Mouse (Mus musculus): Measurements from ENCODE around the gene Whrn. TPM values are rescaled to one million over a fixed set of nuclear protein-coding genes. Genes with fewer than 3 reads are reported as not detected.

Whrn gene
- 14.7 and 14.8 TPM in 2 replicates for polyA plus RNA-seq (2016; fragmentation: Nextera tagmentation; extraction: Ambion mirVana)

- peaks cover 32% of the 10 kb centered on the region for H3K4me1 ChIP-seq (replicated peaks)
- H3K4me3 ChIP-seq (replicated peaks), result peak within 1 kb of the TSS; percentile 76
- H3K27ac ChIP-seq, result peak within 1 kb of the TSS; percentile 82
- under 1% methylated on average over 33 of the region's 34 CpGs for WGBS
- peaks cover 23% of the 10 kb centered on the region for H3K27me3 ChIP-seq
- peak within 1 kb of the TSS; percentile 75 for H3K9ac ChIP-seq (replicated peaks)
- no peaks in the 10 kb centered on the region for H3K9me3 ChIP-seq
- peak within 1 kb of the TSS; percentile 96 for H3K4me2 ChIP-seq
- no peaks in the 10 kb centered on the region for H3K36me3 ChIP-seq
- ATAC-seq (ENCODE audit: insufficient number of reproducible peaks, insufficient read depth, low FRiP score, low TSS enrichment, low read depth), result peak; percentile 71
These were observed at the start of gene Whrn for GRCm38 (mm10) chr4:63495915-63496278. Gene Whrn, minus strand, starts transcription at chr4:63495991.

DNA sequence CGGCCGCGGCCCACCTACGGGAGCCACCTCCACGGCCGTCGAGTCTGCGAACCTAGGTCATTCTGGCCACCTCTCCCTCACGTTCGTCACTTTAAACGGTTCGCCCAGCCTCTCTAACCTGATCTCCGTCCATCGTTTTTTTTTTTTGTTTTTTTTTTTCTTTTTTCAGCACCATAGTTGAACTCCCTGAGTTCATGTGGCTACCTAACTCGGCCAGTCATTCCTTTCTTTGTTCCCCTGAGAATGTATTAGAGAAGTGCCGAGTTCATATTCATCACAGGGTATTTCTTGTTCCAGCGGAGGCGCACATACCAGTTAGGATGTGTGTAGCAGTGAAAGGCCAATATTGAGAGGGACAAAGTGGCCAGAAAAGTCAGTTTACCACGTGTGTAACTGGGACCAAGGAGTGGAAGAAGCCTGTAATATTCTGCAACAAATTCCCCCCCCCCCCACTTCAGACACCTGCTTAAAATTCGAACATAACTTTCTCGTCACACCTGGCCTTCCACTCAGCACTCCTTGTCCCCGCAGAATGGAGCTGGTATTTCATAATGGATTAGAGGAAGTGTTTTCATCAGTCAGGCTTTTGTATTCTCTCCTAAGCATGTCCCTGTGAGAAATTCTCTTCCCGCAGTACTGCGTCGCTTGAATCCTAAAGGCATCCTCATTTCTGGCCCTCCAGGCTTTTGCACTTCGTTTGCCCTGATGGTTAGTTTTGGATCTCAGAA is 49.6 kb upstream of the Whrn start:
- 22% methylated on average over 26 of the region's 26 CpGs for WGBS

DNA sequence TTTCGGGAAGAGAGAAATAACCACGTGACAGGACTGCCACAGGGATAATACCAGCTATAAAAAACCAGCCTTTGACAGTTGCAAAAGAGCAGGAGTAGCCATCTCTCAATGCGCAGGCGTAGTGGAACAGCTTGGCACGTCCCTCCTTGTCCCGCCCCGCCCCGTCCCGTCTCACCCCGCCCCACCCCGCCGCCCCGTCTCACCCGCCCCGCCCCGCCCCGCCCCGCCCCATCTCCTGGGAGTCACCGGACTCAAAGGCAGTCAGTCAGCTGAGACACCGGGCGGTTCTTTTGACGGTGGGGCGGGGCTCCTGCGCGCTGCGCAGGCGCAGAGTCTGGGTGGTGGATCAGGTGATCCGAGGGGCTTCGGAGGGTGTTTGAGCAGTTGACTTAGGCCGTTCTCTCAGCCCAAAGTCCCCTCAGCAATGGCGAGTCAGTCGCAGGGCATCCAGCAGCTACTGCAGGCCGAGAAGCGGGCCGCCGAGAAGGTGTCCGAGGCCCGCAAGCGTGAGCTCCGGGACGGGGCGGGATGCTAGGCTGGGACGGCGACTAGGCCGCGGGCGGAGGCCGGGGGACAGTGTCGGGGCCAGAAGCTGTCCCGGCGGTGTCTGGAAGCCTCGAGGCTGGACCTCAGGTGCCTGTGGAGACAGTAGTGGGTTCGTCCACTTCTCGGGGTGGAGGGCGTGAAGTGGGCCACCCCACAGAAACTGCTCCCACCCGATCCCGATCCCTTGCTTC is 48.9 kb upstream of the Whrn start, which contains the start of gene Atp6v1g1:
Gene Atp6v1g1 (plus strand): TSS at position 279 of the 737 bp plus-strand sequence.
- Histone ChIP-seq H3K27me3 (no peaks in the 10 kb centered on the region), H3K4me3 (replicated peaks) (peak within 1 kb of the TSS; percentile 87), H3K36me3 (peaks cover 22% of the 10 kb centered on the region), H3K4me2 (peak within 1 kb of the TSS; percentile 83), H3K9ac (replicated peaks) (peak within 1 kb of the TSS; percentile 90), H3K9me3 (no peaks in the 10 kb centered on the region), H3K27ac (peak within 1 kb of the TSS; percentile 88), H3K4me1 (replicated peaks) (peaks cover 27% of the 10 kb centered on the region)
- WGBS, result under 1% methylated on average over 57 of the region's 57 CpGs
- ATAC-seq (ENCODE audit: insufficient number of reproducible peaks, insufficient read depth, low FRiP score, low TSS enrichment, low read depth), result peak; percentile 92

More for the DNA sequence above, 49.6 kb upstream of the Whrn start:
- Histone ChIP-seq H3K36me3 (peaks cover 25% of the 10 kb centered on the region), H3K4me2 (peak overlapping the region; percentile 83), H3K9me3 (no peaks in the 10 kb centered on the region), H3K27me3 (no peaks in the 10 kb centered on the region), H3K4me1 (replicated peaks) (peaks cover 27% of the 10 kb centered on the region), H3K27ac (peak overlapping the region; percentile 88), H3K9ac (replicated peaks) (peak overlapping the region; percentile 90), H3K4me3 (replicated peaks) (peak overlapping the region; percentile 87)
- no peak for ATAC-seq (ENCODE audit: insufficient number of reproducible peaks, insufficient read depth, low FRiP score, low TSS enrichment, low read depth)

DNA sequence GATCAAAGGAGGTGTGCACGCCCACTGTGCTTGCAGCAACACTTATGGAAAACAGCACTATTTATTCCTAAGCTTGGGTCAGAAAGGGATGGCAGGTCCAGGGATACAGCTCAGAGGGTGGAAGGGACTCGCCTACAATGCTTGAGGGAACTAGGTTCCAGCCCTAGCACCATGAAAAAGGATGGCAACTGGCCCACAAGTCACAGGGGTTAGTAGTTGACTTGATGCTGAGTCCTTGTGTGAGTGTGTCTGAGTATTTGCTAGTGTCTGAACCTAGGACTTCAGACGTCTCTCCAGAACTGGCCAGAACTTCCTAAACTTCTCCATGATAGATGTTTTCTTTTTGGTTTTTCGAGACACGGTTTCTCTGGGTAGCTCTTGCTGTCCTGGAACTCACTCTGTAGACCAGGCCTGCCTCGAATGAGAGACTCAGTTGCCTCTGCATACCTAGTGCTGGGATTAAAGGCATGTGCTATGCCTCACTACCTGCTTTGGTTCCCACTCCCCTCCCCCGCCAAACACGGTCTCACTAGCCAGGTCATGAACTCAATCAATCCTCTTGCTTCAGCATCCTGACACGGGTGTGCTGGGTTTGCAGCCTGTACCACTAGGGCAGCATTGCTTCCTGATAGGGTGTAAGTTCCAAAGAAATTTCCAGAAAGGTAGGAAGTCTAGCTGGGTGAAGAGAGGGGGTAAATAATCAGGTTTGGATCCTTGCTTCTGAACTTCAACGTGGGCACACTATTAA is 48.1 kb upstream of the Whrn start:
- no peak overlapping the region for H3K9ac ChIP-seq (replicated peaks)
- WGBS, result 49% methylated on average over 10 of the region's 10 CpGs
- H3K27ac ChIP-seq, result peak overlapping the region; percentile 81
- H3K36me3 ChIP-seq, result peaks cover 15% of the 10 kb centered on the region
- peak; percentile 72 for ATAC-seq (ENCODE audit: insufficient number of reproducible peaks, insufficient read depth, low FRiP score, low TSS enrichment, low read depth)
- peaks cover 27% of the 10 kb centered on the region for H3K4me1 ChIP-seq (replicated peaks)
- peak overlapping the region; percentile 87 for H3K4me3 ChIP-seq (replicated peaks)
- H3K27me3 ChIP-seq, result no peaks in the 10 kb centered on the region
- H3K9me3 ChIP-seq, result no peaks in the 10 kb centered on the region
- peak overlapping the region; percentile 83 for H3K4me2 ChIP-seq

DNA sequence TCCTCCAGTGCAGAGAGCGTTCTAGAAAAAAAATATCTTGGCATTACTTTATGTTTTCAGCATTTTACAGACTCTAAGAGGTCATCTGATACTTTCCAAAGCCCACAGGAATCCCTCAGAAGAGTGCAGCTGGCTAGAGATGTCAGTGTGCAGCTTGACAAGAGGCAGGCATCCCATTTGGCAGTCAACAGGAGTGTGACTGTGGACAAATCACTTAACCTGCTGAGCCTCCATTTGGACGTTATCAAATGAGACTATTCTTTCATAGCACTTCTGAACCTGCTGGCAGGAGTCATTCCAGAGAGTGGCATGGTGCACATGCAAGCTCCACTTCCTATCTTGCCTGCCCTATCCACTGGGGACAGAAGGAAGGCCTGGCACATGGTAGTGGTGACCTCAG is 46.4 kb upstream of the Whrn start:
- Histone ChIP-seq H3K9me3 (no peaks in the 10 kb centered on the region), H3K4me2 (no peak overlapping the region), H3K27me3 (no peaks in the 10 kb centered on the region), H3K9ac (replicated peaks) (no peak overlapping the region), H3K27ac (no peak overlapping the region), H3K4me1 (replicated peaks) (peaks cover 24% of the 10 kb centered on the region), H3K36me3 (0 out of 2 replicates have a peak, but pooled peaks cover under 1% of the 10 kb centered on the region), H3K4me3 (replicated peaks) (no peak overlapping the region)
- ATAC-seq (ENCODE audit: insufficient number of reproducible peaks, insufficient read depth, low FRiP score, low TSS enrichment, low read depth), result no peak
- 52% methylated on average over 2 of the region's 2 CpGs for WGBS

DNA sequence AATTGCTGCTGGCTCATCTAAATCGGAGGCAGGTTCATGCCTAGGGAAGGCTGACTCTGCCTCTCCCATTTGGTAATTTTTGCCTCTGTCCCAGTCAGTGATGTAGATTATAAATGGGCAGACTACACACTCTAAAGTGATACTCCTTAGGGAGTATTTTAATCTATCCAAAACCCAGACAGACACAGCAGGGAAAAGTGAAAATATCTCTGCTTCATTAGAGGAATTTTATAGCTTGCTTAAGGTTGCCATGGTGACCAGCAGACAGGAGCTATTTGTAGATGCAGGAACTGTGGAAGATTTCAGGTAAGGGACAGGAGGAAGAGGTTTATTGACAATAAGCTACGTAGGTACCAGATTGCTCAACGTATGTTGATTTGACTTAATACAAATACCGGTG is 41.8 kb upstream of the Whrn start:
- ATAC-seq (ENCODE audit: insufficient number of reproducible peaks, insufficient read depth, low FRiP score, low TSS enrichment, low read depth), result no peak
- H3K36me3 ChIP-seq, result no peaks in the 10 kb centered on the region
- H3K27me3 ChIP-seq, result no peaks in the 10 kb centered on the region
- no peak overlapping the region for H3K9ac ChIP-seq (replicated peaks)
- WGBS, result 80% methylated on average over 4 of the region's 4 CpGs
- H3K4me2 ChIP-seq, result no peak overlapping the region
- no peak overlapping the region for H3K27ac ChIP-seq
- H3K4me1 ChIP-seq (replicated peaks), result no peaks in the 10 kb centered on the region
- no peak overlapping the region for H3K4me3 ChIP-seq (replicated peaks)
- H3K9me3 ChIP-seq, result no peaks in the 10 kb centered on the region

GRCm38 (mm10) chr4:63530409-63530808 is 34.6 kb upstream of the Whrn start:
- no peak for ATAC-seq (ENCODE audit: insufficient number of reproducible peaks, insufficient read depth, low FRiP score, low TSS enrichment, low read depth)
- no peaks in the 10 kb centered on the region for H3K36me3 ChIP-seq
- no peak overlapping the region for H3K9ac ChIP-seq (replicated peaks)
- no peak overlapping the region for H3K4me3 ChIP-seq (replicated peaks)
- no peaks in the 10 kb centered on the region for H3K27me3 ChIP-seq
- WGBS, result 75% methylated on average over 7 of the region's 7 CpGs
- H3K4me1 ChIP-seq (replicated peaks), result no peaks in the 10 kb centered on the region
- no peak overlapping the region for H3K4me2 ChIP-seq
- H3K27ac ChIP-seq, result no peak overlapping the region
- no peaks in the 10 kb centered on the region for H3K9me3 ChIP-seq

- Histone ChIP-seq H3K9me3 (no peaks in the 10 kb centered on the region), H3K4me1 (replicated peaks) (no peaks in the 10 kb centered on the region), H3K27ac (no peak overlapping the region), H3K4me2 (no peak overlapping the region), H3K36me3 (no peaks in the 10 kb centered on the region), H3K9ac (replicated peaks) (no peak overlapping the region), H3K4me3 (replicated peaks) (no peak overlapping the region), H3K27me3 (no peaks in the 10 kb centered on the region)
- 85% methylated on average over 6 of the region's 6 CpGs for WGBS
- ATAC-seq (ENCODE audit: insufficient number of reproducible peaks, insufficient read depth, low FRiP score, low TSS enrichment, low read depth), result no peak
These were observed 33.2 kb upstream of the Whrn start for GRCm38 (mm10) chr4:63528946-63529345.

GRCm38 (mm10) chr4:63525514-63525913 is 29.7 kb upstream of the Whrn start:
- no peaks in the 10 kb centered on the region for H3K4me1 ChIP-seq (replicated peaks)
- no peak overlapping the region for H3K27ac ChIP-seq
- H3K27me3 ChIP-seq, result no peaks in the 10 kb centered on the region
- H3K9me3 ChIP-seq, result no peaks in the 10 kb centered on the region
- no peak for ATAC-seq (ENCODE audit: insufficient number of reproducible peaks, insufficient read depth, low FRiP score, low TSS enrichment, low read depth)
- no peaks in the 10 kb centered on the region for H3K36me3 ChIP-seq
- H3K9ac ChIP-seq (replicated peaks), result no peak overlapping the region
- no peak overlapping the region for H3K4me2 ChIP-seq
- WGBS, result 81% methylated on average over 8 of the region's 8 CpGs
- H3K4me3 ChIP-seq (replicated peaks), result no peak overlapping the region

DNA sequence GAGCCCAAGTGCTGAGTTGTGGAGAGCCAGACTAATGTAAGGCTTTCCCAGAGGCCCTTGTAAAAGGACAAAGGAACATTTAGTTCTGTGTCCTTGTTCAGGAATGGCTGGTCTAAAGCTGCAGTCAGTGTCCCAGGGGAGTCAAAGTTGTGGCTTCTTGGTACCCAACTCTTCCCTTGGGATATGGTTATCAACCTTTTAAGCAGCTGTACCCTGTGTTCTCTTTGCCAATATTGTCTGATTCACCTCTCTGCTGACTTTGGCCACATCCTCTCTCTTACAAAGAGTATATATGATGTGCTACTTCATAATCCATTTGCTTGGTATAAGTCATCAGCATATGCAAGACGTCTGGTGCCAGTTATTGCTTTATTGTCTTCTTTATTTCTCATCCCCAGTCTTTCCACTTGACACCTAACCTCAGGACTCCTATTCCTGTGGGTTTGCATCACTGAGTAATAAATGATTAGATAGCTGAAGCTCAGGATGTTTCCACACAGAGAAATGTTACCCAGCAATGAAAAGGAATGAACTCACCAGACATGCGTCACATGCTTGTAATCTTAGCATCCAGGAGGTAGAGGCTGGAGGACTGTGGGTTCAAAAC is 26.1 kb upstream of the Whrn start:
- no peaks in the 10 kb centered on the region for H3K4me1 ChIP-seq (replicated peaks)
- no peaks in the 10 kb centered on the region for H3K9me3 ChIP-seq
- no peaks in the 10 kb centered on the region for H3K36me3 ChIP-seq
- no peaks in the 10 kb centered on the region for H3K27me3 ChIP-seq
- ATAC-seq (ENCODE audit: insufficient number of reproducible peaks, insufficient read depth, low FRiP score, low TSS enrichment, low read depth), result no peak
- H3K27ac ChIP-seq, result no peak overlapping the region
- no peak overlapping the region for H3K4me3 ChIP-seq (replicated peaks)
- no peak overlapping the region for H3K9ac ChIP-seq (replicated peaks)
- WGBS, result 65% methylated on average over 2 of the region's 2 CpGs
- H3K4me2 ChIP-seq, result no peak overlapping the region

GRCm38 (mm10) chr4:63515021-63515420 is 19.2 kb upstream of the Whrn start:
- Histone ChIP-seq H3K4me1 (replicated peaks) (peaks cover 12% of the 10 kb centered on the region; the same call in 1 of the 2 replicates), H3K4me2 (no peak overlapping the region), H3K27me3 (no peaks in the 10 kb centered on the region), H3K9me3 (no peaks in the 10 kb centered on the region), H3K27ac (no peak overlapping the region), H3K36me3 (no peaks in the 10 kb centered on the region), H3K4me3 (replicated peaks) (no peak overlapping the region), H3K9ac (replicated peaks) (0 out of 2 replicates have a peak overlapping the region, but pooled peaks have one; percentile 31)
- 82% methylated on average over 5 of the region's 5 CpGs for WGBS
- no peak for ATAC-seq (ENCODE audit: insufficient number of reproducible peaks, insufficient read depth, low FRiP score, low TSS enrichment, low read depth)
